Mouse (Mus musculus): ENCODE measurements around the gene Lrpprc.

- TF ChIP-seq POLR2A (IDR thresholded peaks at IDR 0.05; ENCODE audit: low read depth, low read length): no peak
- TF ChIP-seq CTCF (IDR thresholded peaks at IDR 0.05; ENCODE audit: extremely low read depth, insufficient read depth, insufficient read length, insufficient replicate concordance): no peak
Measured at GRCm38 (mm10) chr17:84719105-84719504, 71.5 kb downstream of the Lrpprc start.
